In genomic region chr2:173183836-173184460, GRCm38 (mm10) we compare ENCODE assay signal across 10 mouse cellular contexts. TPM values are rescaled to one million over a fixed set of nuclear protein-coding genes. Genes with fewer than 3 reads are reported as not detected.
DNase-seq lines count a peak whose midpoint lies in the region; ATAC-seq and TF ChIP-seq lines count a peak whose summit lies in the region.
"Had no signal": no experiment of that assay in that cellular context is flagged by ENCODE, and none has a peak within 500 bp of the region (broad histone marks: within the 10 kb centered on the region; RNA-seq: fewer than 3 reads in every experiment).

No protein-coding gene starts in this region.

- H3K27me3 ChIP-seq in kidney, adult 2 months (replicated peaks; ENCODE audit: control insufficient read depth, insufficient read depth, low read length), result no peaks in the 10 kb centered on the region

- no peak for TF ChIP-seq POLR2A in bone marrow, adult 2 months (IDR thresholded peaks at IDR 0.05; ENCODE audit: borderline replicate concordance, control insufficient read depth, low read depth, low read length)
- no peak for TF ChIP-seq POLR2A in kidney, adult 2 months (IDR thresholded peaks at IDR 0.05; ENCODE audit: low read depth, low read length)
- TF ChIP-seq POLR2A in lung, adult 2 months (IDR thresholded peaks at IDR 0.05; ENCODE audit: borderline replicate concordance, extremely low read depth, low read depth, low read length), result no peak

- DNase-seq in right cerebral cortex, adult 18-20 months, result peak; percentile 41
- DNase-seq in right cerebral cortex, postnatal 25 days, result no peak
- DNase-seq in kidney, adult 2 months, result peak; percentile 82
- peak; percentile 69 for DNase-seq in lung, adult 2 months
- peak; percentile 42 for DNase-seq in retina, postnatal 7 days (ENCODE audit: low read depth, low spot score)

- TF ChIP-seq CTCF in bone marrow, adult 2 months (IDR thresholded peaks at IDR 0.05; ENCODE audit: control insufficient read depth, insufficient read depth, low read length), result peak; percentile 67
- peak; percentile 73 for TF ChIP-seq CTCF in kidney, adult 2 months (conservative IDR thresholded peaks at IDR 0.05; ENCODE audit: insufficient read depth, insufficient read length, low read depth, low read length)
- TF ChIP-seq CTCF in lung, adult 2 months (IDR thresholded peaks at IDR 0.05; ENCODE audit: insufficient read depth, low read length), result peak; percentile 63

- WGBS in bone marrow, adult 2 months, result 5% methylated on average over 8 of the region's 8 CpGs
- 3% methylated on average over 8 of the region's 8 CpGs for WGBS in kidney, adult 2 months
- 2% methylated on average over 8 of the region's 8 CpGs for WGBS in lung, adult 2 months

- ATAC-seq in frontal cortex, adult (ENCODE audit: low TSS enrichment), result 0 out of 2 replicates have a peak, but pooled peaks have one; percentile 20
- ATAC-seq in inflammation-experienced regulatory T-cells, adult 6 months, result no peak

- H3K4me1 ChIP-seq in bone marrow, adult 2 months (ENCODE audit: control insufficient read depth, insufficient read depth, low read length), result no peaks in the 10 kb centered on the region
- H3K4me1 ChIP-seq in kidney, adult 2 months (ENCODE audit: control insufficient read depth, insufficient read depth, low read length), result peaks cover 12% of the 10 kb centered on the region; the same call in 1 of the 2 replicates
- no peaks in the 10 kb centered on the region for H3K4me1 ChIP-seq in lung, adult 2 months (ENCODE audit: control insufficient read depth, insufficient read depth, low read length)
- H3K4me1 ChIP-seq: lung, embryonic 15.5 days had no signal

- H3K4me3 ChIP-seq in bone marrow, adult 2 months (replicated peaks; ENCODE audit: control insufficient read depth, low read depth, low read length), result no peak overlapping the region
- no peak overlapping the region for H3K4me3 ChIP-seq in kidney, adult 2 months (ENCODE audit: insufficient read depth, low read depth, low read length)
- H3K4me3 ChIP-seq in lung, adult 2 months (replicated peaks; ENCODE audit: extremely low read depth, low read depth, low read length), result no peak overlapping the region
- H3K4me3 ChIP-seq: erythroblast, embryonic 14.5 days; lung, embryonic 15.5 days had no signal

- H3K27ac ChIP-seq in bone marrow, adult 2 months (ENCODE audit: control insufficient read depth, insufficient read depth, low read depth, low read length, poor library complexity), result no peak overlapping the region
- H3K27ac ChIP-seq in kidney, adult 2 months (ENCODE audit: insufficient read depth, low read depth, low read length), result no peak overlapping the region
- H3K27ac ChIP-seq: lung, embryonic 15.5 days had no signal

- H3K36me3 ChIP-seq in kidney, adult 2 months (ENCODE audit: control insufficient read depth, insufficient read depth, low read length), result no peaks in the 10 kb centered on the region
- H3K36me3 ChIP-seq: lung, embryonic 15.5 days had no signal

RNA-seq across cellular contexts. Expression of gene Pck1, which starts 31.1 kb away (rescaled TPM):
- 4.9 and 16.4 TPM in 2 replicates for polyA plus RNA-seq in bone marrow, adult 2 months (2011; ENCODE audit: insufficient read depth, insufficient read length, low replicate concordance, missing spikeins)
- 648 and 871 TPM in 2 replicates for polyA plus RNA-seq in kidney, adult 2 months (2012; rRNA removed)
- 7.9 and 14.0 TPM in 2 replicates for polyA plus RNA-seq in lung, adult 2 months (2012; rRNA removed)
- not detected for polyA plus RNA-seq in inflammation-experienced regulatory T-cells, adult 6 months (2017; shearing (Covaris generic))

RNA-seq across cellular contexts. Expression of gene Zbp1, which starts 34.8 kb away (rescaled TPM):
- polyA plus RNA-seq in bone marrow, adult 2 months (2011; ENCODE audit: insufficient read depth, insufficient read length, low replicate concordance, missing spikeins), result 8.1 and 9.1 TPM in 2 replicates
- 3.3 and 7.8 TPM in 2 replicates for polyA plus RNA-seq in kidney, adult 2 months (2012; rRNA removed)
- polyA plus RNA-seq in lung, adult 2 months (2012; rRNA removed), result 4.8 and 5.7 TPM in 2 replicates
- 100 to 1,000 TPM in 2 of 3 experiments, 10 to 100 TPM in 1; 72.5 to 144 (median 103) TPM for polyA plus RNA-seq in inflammation-experienced regulatory T-cells, adult 6 months (2017; shearing (Covaris generic))
- polyA plus RNA-seq: erythroblast, embryonic 14.5 days had no signal

Comparison
In these comparisons a context has a peak if more than half of its experiments do, and no peak if none do; other contexts are left out.
1. RNA of gene Pck1, which starts 31.1 kb away (polyA plus RNA-seq): 648 to 871 TPM in kidney, adult 2 months; 4.9 to 16.4 TPM in bone marrow, adult 2 months, 7.9 to 14.0 TPM in lung, adult 2 months and not detected in inflammation-experienced regulatory T-cells, adult 6 months; every median in the first group is over 10 times any median in the second.
2. Peak in every context shown above with its lines, with median percentiles within 50 percentile points of each other: CTCF ChIP-seq.